Mouse (Mus musculus): ENCODE results near the gene Atp1b3.
"Not testable (repeated sequence)": the region's sequence is repeated elsewhere in the genome, so short reads cannot be mapped to it uniquely, and the experiment has no call there.

Gene Atp1b3

DNA sequence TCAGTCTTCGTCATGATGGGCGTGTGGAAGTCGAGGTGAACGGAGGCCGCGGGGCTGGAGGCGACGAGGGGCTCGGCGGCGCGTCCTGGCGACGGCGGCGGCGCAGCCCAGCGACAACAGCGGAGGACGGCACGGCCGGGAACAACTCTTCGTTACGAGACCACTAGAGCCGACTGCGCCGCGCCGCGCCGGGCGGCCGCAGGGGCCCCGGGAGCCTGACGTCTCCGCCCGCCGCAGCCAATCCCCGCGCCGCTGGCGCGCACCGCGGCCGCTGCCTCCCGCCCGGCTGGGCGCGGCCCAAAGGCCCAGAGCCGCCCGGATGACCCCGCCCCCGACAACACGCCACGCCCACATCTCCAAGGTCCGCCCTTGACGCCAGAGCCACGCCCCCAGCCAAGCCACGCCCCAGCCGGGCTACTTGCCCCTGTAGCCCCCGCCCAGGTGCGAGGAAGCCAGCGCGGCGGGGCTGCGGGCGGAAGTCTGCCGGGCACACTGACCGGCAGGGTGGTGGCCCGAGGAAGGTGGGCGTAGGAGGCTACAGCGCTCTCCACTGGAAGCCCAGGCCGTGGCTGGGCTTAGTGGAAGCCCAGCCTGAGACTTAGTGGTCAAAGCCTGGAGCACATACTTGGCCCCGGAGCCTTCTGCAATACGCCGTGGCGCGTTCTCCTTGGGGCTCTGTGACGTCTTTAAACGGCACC is at the start of gene Atp1b3:
Gene Atp1b3, minus strand, starts transcription at position 302 of the 698 bp plus-strand sequence.
- DNase-seq: peak; percentile 100

DNA sequence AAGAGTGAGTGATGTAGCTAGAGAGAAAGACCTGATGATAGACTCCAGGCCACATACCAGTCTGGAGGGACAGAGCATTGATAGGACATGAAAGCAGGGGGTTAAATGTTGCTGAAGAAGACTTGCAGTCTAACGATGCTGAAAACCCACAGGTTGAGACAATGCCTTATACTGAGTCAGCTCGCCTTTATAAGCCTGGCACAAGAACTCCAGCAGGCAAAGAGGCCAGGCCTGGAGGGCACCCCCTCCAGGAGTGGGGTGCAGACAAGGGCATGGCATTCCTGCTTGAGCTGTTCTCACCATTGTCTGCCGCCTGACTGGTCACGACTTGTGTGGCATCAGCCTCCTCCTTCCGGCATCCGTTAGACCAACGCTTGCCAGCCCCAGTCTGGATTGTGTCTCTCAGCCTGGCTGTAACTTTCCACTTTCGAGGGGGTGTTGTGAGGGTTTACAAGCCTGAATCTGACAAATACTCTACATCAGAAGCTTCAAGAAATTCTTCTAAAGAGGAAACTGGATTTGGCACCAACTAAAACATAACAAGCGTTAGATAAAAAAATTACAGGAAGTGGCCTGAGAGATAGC is 48.7 kb upstream of the Atp1b3 start:
- no peak for DNase-seq

DNA sequence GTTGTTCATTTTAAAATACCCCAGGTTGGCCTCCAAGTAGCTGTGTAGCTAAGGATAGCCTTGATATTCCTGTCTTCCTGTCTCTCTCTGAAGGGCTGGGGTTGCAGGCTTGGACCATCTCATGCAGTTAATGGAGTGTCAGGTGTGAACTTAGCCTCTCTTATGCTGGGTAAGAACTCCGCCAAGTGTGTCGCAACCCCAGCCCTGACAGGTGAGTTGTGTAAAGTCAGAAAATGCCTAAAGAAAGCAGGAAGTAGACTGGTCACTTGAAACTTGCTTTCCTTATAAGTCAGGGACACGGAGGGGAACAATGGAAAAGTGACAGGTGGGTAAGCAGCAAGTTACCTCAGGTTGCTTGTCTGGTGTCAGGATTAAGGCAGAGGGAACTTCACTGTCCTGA is 40.1 kb upstream of the Atp1b3 start:
- no peak for DNase-seq

DNA sequence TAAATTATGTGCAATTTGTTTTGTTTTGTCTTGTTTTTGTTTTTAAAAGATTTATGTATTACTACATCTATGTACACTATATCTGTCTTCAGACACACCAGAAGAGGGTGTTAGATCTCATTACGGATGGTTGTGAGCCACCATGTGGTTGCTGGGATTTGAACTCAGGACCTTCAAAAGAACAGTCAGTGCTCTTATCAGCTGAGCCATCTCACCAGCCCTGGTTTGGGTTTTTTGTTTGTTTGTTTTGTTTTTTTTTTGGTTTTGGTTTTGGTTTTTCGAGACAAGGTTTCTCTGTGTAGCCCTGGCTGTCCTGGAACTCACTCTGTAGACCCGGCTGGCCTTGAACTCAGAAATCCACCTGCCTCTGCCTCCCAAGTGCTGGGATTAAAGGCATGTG is 35.7 kb upstream of the Atp1b3 start:
- not testable (repeated sequence) for DNase-seq

DNA sequence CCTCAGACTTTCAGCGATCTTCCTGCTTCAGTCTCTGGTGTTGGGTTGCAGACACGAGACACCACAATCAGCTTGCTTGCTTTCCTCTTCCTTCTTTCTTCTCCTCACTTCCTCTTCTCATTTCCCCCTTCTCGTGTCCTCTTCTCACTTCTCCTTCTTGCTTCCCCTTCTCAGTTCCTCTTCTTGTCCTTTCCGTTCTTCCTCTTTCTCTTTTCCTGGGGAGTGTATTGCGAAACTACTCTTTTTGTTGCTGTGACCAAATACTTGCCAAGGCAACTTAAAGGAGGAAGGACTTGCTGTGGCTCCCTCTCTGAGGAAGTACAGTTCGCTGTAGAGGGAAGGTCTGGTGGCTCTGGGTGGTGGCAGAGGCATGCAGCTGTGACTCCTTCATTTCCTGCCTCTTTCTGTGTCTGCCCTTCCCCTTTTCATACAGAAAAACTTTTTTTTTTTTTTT is 35.2 kb upstream of the Atp1b3 start:
- DNase-seq: no peak

DNA sequence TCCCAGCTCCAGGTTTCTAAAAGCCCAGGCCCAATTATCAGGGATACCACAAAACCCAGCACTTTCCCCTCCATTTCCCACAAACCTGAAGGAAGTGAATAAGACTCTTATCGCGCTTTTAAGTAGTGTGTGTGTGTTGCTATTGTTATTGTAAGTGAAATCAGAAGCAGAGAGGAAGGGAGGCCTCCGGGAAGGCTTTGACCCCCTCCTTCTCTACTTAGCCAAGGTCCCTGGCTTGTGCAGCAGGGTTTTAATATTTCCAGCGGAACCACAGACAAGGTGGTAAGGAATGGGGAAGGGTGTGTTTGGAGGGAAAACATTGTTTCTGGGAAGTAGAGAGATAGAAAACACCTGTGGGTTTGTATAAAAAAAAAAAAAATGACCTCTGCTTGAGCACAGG is 34.4 kb upstream of the Atp1b3 start:
- DNase-seq: no peak

DNA sequence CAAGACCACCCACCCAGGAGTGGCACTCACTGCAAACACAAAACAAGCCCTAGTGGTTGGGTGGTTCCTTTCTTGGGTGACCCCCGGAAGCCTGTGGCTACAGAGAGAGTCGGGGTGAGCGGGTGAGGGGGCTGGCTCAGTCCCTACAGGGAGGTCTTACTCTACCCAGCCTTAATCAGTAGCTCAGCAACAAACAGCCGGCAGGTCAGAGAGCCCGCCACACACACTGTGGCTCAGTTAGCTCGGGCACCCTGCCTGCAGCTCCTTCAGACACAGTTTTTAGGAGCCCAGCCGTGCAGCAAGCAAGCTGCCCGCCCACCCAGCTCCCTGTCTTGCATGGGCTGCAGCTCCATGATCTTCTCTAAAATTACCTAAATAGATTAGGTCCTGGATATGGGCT is 33.9 kb upstream of the Atp1b3 start:
- DNase-seq: no peak

DNA sequence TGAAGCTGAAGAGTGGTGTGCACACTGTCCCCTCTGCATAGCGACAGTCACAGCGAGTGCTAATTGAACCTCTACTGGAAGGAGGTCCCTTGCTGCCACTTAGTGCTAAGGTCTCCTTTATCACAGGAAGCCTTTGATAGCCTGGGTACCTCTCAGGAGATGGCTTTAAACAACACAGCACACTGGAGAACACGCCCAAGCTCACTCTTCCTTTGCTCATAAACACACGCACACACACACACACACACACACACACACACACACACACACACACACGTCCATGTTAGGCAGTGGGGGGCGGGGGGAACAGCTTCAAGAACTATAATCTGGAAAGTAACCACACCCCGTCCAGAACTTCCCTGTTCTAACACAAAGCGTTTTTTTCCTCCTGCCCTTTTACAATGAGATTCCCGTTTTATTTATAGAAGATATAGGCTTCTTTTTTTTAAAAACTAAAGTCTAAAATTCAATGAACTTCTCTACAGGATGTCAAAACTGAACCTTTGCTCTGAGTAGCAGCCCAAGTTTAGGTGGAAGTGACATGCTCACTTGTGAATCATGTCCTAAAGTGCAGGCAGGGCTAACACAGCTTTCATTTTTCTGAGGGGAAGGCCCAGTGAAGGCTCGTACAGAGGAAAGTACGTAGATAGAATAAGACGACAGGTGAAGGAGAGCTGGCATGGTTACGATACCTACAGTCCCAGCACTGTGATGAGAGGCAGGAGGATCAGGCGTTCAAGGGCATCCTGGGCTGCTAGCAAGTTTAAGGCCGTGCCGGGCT is 30.9 kb upstream of the Atp1b3 start:
- no peak for DNase-seq

DNA sequence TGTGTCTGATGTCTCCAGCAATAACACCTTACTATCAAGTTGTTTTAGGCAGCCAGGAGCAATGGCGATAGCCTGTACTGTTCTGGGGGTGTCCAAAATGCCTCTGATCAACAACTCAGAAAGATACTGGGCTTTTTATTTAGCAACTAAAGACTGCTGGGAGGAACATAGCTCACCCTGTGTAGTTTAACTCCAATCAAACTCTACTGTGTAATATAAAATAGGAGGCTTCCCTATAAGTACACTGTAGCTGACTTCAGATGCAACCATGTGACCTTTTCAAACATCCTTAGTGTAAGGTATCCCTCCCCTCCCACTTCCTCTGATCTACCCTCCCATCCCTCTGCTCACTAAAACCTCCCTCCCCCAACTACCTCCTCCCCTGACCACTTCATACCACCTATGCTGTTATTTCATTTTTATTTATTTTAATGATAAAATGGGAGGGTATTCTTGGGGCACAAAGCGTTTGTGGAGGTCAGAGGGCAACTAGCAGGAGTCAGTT is 29.5 kb upstream of the Atp1b3 start:
- DNase-seq: no peak

DNA sequence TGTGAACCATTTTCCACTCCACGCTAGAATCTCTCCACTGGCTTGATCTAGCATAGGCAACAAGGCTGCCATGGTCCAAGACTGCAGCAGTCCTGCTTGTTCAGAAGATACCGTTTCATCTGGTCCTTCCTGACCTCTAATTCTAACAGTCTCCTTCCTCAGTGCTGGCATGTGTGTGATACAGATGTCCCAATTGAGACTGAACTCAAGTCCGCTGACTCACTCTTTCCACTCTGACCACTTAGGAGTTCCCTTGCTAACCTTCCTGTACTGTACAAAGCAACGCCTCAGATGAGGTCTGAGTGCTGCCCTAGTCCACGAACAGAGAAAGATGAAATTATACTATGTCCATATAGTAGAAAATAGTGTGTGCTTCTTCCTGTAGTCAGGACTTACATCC is 28.9 kb upstream of the Atp1b3 start:
- no peak for DNase-seq

DNA sequence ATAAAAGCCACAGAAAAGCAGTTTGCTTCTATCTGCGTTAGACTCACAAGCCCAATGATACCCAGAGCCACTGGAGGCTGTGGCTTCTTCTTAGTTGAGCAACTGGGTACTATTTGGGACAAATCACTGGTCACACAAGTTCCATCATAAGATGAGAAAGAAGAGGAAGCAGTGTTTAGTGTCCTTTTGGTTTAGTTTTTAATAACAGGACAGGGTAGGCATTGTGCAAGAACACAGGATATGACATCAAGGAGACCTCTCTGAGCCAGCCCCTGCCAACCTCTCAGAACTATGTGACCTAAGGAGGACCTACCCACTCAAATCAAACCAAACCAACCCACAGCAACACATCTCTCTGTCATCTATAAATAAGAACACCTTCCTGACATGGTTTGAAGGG is 27.7 kb upstream of the Atp1b3 start:
- no peak for DNase-seq

DNA sequence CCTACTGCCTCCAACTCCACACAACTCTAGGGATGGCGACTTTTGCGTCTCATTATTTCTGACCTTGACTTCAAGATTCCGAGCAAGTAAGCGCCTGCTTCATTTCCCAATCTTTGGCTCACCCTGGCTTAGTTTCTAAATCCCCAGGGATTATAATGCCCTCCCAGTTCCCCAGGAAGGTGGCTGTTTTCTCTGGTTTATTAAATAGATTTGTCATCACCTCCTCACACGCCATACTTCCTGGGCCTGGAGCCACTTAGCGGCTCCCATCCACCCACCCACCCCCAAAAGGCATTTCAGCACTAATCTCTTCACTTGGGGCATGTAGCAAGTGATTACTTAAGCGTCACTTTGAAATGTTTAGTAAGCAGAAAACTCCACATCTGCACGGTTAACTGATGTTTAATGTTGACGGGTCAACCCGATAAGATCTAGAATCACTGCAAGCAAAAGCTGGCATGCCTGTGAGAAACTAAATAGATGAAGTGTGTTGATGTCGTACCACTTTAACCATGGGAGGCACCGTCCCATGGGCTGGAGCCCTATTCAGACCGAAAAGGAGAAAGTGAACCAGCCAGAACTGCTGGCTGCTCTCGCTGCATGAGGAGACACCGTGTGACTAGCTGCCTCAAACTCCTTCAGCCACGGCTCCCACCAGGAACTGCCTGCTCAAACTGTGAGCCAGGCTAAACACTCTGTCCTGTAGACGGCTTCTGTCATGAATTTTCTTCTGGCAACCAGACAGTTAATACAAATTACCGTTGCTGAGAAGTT is 19.7 kb upstream of the Atp1b3 start:
- DNase-seq: no peak

DNA sequence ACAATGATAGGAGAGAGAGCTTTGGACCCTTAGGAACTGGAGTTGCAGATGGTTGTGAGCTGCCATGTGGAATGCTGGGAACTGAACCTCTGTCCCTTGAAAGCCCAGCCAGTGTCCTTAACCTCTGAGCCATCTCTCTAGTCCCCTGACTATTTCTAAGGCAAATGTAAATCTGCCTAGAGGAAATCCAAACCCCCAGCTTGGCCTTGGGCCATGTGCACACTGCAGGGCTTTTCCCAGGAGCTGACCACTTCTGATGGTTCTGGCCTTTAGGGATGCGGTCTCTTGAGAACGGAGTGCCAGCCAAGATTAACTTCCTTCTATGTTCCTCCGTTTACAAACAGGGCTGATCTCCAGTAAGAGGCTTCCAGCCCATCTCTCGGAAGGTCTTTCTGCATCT is 18.5 kb upstream of the Atp1b3 start:
- DNase-seq: no peak

DNA sequence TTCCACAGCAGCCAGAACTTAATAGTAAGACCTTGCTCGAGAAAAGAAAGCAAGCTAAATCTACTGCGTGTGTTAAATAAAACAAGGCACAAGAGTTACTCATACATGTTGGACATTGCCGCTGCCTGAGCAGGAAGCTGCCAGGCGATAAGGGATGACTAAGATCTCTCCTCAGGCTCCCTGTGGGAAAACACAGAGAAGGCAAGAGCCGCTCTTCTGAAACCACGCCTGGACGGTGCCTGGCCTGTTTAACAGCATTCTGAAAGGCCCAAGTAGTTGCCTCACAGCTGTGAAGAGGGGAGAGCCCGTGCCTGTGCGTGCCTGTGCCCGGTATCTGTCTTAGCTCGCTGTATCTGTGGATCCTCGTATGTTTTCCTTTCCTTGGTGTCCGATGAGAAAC is 17.2 kb upstream of the Atp1b3 start:
- DNase-seq: no peak

DNA sequence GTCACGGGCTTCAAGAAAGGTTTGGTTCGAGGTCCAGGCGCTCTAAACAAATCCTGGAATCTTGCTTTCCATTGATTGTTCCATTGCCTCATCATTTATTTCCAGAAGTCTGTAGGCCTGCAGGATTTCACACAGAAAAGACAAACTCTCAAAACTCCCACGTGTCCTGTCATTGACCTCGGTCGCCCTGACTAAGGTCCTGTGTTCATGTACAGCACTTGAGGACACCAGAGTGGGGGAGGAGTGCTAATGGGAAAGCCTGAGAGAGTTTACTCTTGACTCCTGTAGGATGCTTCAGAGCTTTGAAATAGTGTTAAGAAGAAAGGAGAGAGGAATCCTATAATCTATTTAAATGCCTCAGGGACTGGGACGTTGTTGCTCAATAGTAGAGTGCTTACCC is 15.3 kb upstream of the Atp1b3 start:
- no peak for DNase-seq

DNA sequence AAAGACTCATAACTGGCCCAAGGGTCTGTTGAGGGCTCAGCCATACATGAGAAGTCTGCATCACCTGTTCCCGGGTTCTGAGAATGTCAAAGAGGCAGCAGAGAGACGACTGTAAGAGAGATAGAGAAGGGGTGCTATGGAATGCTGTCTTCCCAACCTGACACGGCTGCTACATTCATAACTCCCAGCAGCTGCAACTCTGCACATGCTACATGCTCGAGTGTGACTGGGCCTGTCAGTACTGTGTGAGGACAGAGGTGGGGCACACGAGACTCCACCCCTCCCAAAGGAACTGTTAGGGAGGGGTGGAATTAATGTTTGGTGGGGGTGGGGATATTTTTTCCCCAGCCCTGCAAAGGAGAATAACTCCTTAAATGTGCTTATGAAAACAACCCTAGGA is 14.5 kb upstream of the Atp1b3 start:
- DNase-seq: no peak

DNA sequence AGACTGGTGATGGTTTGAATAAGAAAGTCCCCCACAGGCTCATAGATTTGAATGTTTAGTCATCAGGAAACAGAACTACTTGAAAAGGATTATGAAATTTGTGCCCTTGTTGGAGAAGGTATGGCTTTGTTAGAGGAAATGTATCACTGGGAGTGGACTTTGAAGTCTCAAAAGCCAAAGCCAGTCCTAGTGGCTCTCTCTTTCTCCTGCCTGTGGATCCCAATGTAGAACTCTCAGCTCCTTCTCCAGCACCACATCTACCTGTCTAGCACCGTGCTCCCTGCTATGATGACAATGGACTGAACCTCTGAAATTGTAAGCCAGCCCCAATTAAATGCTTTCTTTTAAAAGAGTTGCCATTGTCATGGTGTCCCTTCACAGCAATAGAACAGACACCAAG is 12.9 kb upstream of the Atp1b3 start:
- no peak for DNase-seq

DNA sequence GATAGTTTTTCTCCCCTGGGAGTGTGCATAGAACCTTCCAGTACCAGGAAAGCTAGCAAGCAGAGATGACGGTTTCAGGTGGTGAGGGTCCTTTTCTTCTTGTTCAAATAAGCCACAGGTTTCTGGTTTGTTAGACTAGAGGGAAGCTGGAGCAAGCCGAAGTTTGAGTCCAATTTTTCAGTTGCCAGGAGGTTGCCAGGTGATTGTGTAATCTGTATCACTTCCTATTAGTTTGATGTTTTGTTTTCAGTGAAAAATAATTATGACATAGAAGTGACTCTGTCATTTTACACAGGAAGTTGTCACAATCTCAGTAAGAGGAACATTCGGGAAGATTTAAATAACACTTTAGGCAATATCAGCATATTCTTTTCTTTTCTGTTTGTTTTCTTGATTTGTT is 11.6 kb upstream of the Atp1b3 start:
- no peak for DNase-seq

DNA sequence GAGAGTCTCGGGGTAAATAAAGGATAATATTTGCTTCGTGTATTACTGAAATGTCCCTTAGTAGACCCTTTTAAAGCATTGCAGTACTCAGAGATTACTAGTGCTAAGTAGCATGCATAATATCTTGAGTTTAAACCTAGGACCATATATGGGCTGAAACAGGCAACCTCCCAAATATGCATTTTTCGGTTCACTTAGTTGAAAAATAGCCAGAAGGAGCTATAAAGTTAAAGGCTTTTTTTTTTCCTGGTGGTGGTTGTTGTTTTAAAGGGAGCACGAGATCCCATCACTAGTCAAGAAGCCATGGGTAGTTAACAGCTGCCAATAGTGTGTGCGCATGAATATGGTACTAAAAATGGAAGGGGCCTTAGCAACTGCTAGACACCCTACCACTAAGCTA is 6.8 kb upstream of the Atp1b3 start:
- no peak for DNase-seq

DNA sequence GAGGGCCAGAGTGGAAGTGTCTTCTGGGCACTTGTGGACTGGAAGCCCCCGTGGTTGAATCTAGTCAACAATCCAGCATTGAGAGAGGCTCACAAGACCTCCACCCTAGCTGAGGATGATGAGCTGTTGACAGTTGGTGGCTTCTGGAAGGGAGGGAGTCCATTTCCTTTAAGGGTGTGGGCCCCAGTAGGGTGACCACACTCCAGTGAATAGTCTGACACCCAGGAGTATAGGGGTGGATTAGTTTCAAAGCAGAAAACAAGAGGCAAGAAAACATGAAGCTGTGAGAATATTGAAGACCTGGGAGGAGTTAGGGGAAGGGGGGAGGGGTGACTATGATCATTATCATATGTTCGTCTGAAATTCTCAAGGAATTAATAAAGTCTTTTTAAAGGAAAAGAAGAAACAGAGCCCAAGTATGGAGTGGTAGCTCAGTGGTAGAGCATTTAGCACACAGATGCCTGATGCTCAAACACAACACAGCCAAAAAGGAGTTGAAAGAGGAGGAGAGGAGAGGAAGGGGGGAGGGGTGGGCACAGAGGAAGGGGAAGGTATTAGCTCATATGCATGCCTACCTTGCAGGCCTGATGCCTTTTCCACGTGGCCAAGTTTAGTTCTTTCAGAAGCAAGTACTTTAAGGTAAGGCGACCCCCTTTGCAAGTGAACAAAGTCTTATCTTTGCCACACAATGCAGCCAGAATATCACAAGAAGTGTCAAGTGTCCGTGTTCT is 5.6 kb upstream of the Atp1b3 start:
- no peak for DNase-seq

DNA sequence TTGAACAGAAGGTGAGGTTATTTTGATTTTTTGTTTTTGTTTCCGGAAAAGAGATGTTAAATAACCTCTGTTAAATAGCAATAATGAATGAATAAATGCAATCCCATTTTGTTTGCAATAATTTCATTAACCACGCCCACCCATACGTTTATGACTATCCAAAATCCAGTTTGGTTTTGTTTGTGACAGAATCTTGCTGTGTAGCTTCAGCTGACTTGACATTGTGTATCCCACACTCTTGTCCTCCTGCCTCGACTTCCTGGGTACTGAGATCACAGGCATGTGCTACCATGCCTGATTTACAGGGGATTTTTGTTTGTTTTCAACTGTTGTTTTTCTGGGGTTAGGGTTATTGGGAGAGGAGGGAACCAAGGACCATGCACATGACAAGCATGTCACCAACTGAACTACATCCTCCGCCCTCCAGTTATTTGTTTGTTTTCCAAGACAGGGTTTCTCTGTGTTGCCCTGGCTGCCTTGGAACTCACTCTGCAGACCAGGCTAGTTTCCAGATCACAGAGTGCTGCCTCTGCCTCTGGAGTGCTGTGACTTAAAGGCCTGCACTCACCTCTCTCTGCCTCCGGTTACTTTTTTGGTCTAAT is 1.1 kb upstream of the Atp1b3 start:
- DNase-seq: no peak

DNA sequence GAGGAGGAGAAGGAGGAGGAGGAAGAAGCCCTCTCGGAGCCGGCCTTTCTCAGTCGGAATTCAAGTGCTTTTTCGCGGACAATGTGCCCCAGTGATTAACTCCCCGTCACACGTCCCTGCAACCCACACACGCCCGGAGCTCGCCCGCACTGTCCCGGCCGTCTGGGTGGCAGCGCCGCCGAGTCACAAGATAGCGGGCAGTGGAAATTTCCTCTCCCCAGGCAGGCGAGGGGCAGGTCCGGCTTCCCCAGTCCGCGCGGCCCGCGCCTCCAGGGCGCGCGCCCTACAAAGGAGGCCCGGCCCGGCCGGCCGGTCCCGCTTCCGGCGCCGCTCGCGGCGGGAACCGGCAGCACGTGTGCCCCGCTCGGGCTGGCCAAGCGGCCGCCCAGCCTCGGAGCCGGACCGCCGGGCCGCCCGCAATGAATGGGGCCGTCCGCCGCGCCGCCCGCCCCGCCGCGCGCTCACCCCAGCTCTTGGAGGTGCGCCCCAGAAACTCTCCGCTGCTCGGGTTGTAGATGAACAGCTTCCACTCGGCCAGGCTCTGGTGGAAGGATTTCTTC is 581 bp downstream of the Atp1b3 start:
- peak; percentile 63 to 64 for DNase-seq

All from spleen, adult 18-20 months (tissue).